In genomic region chr17:31060588-31061345, GRCm38 (mm10) we compare ENCODE assay signal across 7 mouse cellular contexts. TPM values are rescaled to one million over a fixed set of nuclear protein-coding genes. Genes with fewer than 3 reads are reported as not detected.
A peak's percentile ranks its signal among the peaks of the same experiment; 100 is the strongest.
DNase-seq lines count a peak whose midpoint lies in the region; ATAC-seq lines count a peak whose summit lies in the region.

No protein-coding gene starts in this region.

- 52% methylated on average over 13 of the region's 13 CpGs for WGBS in heart, embryonic 11.5 days (ENCODE audit: insufficient replicate concordance)

- H3K4me3 ChIP-seq in heart, embryonic 11.5 days (ENCODE audit: low read depth, low read length): no peak overlapping the region

- no peak for ATAC-seq in heart, embryonic 11.5 days (replicated peaks; ENCODE audit: insufficient number of reproducible peaks, low FRiP score, low TSS enrichment)
- ATAC-seq in megakaryocyte progenitor cell, adult 5-6 weeks (replicated peaks; ENCODE audit: poor library complexity): peak; percentile 74

- peaks cover 20% of the 10 kb centered on the region for H3K4me1 ChIP-seq in heart, embryonic 11.5 days (ENCODE audit: control insufficient read depth, insufficient read depth, low read length)

- H3K9ac ChIP-seq in heart, embryonic 11.5 days (ENCODE audit: low read depth, low read length): no peak overlapping the region

- H3K4me2 ChIP-seq in heart, embryonic 11.5 days: peak overlapping the region; percentile 16; the same call in 1 of the 2 replicates

- DNase-seq in spleen, postnatal 36 days (ENCODE audit: low spot score in 2 of 2): peak; percentile 63 to 71
- DNase-seq in spleen, adult 18-20 months: no peak
- DNase-seq in kidney, postnatal 25 days: peak; percentile 68 to 83
- no peak for DNase-seq in urinary bladder, postnatal 25 days (ENCODE audit: low spot score)
- no peak for DNase-seq in testis, postnatal 14 days (ENCODE audit: low spot score)

- no peaks in the 10 kb centered on the region for H3K36me3 ChIP-seq in heart, embryonic 11.5 days (ENCODE audit: control insufficient read depth, insufficient read depth, low read length)

- peaks cover 18% of the 10 kb centered on the region for H3K27me3 ChIP-seq in heart, embryonic 11.5 days (ENCODE audit: control insufficient read depth, insufficient read depth, low read length)

- H3K9me3 ChIP-seq in heart, embryonic 11.5 days (replicated peaks; ENCODE audit: control insufficient read depth, low read length): no peaks in the 10 kb centered on the region

- H3K27ac ChIP-seq in heart, embryonic 11.5 days (ENCODE audit: low read depth, low read length): peak overlapping the region; percentile 46

RNA-seq across cellular contexts. Expression of gene Abcg1, which starts 3.3 kb away (rescaled TPM):
- polyA plus RNA-seq in heart, embryonic 11.5 days (2014; fragmentation: Nextera tagmentation; extraction: Ambion mirVana): 4.6 and 6.4 TPM in 2 replicates
- total RNA-seq in megakaryocyte progenitor cell, adult 5-6 weeks (2015): 6.2 and 8.3 TPM in 2 replicates
- total RNA-seq in megakaryocyte progenitor cell, adult 5-6 weeks (2017): 10.6 and 11.3 TPM in 2 replicates

Comparison
In these comparisons a context has a peak if more than half of its experiments do, and no peak if none do; other contexts are left out.
1. DNase-seq: peak in spleen, postnatal 36 days (2 of 2) and kidney, postnatal 25 days (2 of 2); none in spleen, adult 18-20 months (0 of 2), urinary bladder, postnatal 25 days (single experiment) and testis, postnatal 14 days (single experiment).